Mouse (Mus musculus): ENCODE measurements at regions not wholly inside any gene's neighbourhood (a gene's known extent, or its start where the extent isn't known, plus 50 kb on each side); places are given as distances from the start of the nearest gene placed in this dataset.
A peak's percentile ranks its signal among the peaks of the same experiment; 100 is the strongest.

DNA sequence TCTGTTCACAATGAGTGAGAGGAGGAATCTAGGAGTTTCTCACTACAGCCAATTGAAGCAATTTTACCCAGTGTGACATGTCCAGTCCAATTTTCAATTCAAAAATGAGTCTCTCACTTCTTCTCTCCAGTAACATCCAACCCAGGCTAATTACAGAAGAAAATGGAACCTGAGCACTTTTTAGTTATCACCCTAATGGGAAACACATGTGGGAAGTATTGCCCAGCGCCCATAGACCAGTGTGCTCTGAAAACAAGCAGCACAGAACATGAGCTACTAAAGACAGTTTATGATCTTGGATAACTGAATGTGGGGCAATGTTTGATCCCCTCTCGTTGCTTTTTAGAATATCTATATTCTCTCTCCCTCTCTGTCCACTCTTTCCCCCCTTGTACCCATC is 70.5 kb upstream of the Efemp1 start:
- DNase-seq (ENCODE audit: low read depth, low spot score): peak; percentile 21

DNA sequence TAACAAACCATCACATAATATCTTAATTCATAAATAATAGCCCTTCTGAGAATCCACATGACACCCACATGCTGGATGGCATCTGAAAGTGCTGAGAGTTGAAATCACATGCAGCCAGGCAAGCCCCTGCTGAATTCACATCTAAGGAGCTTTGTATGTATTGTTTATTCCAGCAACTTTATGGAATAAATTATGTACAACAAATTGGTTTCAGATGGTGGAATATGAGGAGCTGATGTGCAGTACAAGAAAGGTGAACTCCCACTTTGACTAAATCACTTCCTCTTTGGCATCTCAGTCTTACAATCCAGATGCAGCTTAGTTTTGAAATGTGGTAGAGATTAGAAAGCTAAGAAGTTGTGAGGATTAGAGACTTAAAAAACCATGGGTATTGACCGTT is 82.2 kb upstream of the Efemp1 start:
- peak; percentile 7 for DNase-seq (ENCODE audit: low read depth, low spot score)

DNA sequence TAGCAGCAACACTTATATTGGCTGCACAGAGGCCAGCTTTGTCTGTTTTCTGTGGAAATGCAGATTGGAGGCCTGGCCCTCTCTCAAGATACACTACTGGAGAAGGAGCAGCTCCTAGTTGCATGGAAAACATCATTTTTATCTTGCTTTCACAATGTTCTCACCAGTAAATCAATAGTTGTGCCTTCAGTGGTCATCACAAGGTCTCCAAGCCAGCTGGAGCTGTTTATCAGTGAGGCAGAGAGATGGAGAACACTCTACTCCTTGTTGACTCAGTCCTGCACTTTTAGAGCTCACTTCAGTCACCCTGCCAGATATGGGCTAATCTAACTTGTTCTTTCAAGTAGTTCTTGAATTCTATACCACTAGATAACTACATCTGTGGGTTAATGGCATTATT is 92.3 kb upstream of the Efemp1 start:
- no peak for DNase-seq (ENCODE audit: low read depth, low spot score)

DNA sequence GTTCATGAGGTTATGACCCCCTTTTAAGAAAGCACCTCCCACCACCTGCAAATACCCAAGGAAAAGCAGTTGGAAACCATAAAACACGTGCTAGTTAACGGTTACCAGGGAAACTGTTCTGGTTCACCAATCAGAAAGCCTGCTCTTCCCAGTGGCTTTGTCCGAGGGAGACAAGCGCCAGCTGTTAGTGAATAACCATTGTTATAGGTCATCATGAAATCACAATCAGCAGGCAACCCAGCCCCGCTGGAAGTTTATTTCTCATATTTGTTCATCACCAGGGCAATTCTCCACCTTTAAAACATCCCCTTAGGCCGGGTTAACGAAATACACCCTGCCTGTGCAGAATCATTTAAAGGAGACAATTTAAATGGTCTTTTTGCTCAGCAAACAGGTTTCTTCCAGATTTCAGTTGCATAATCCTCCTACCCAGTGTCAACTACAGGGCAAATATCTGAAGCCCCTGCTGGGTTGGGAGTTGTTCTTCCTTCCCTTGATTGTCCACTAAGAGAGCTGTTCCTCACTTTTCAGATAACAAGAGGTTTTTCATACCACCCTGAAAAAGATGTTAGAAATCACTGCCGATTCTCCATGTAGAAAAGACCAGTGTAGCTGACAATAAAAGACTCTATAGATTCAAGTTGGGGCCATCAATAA is 117.9 kb upstream of the Efemp1 start:
- no peak for DNase-seq (ENCODE audit: low read depth, low spot score)

DNA sequence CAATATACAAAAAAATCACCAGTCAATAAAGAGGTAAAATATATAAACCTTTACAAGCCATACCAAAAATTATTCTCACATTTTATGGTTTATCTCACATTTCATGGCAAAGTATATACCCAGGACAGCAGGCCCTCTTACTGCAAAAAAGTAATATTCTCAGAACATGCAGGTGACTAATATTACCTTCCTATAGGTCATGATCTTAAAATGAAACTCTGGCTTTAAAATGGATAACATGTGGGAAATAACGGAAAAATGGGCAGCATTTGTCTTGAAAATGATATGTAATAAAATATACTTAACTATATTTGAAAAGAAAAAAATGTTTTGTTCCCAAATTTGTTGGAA is 118.4 kb upstream of the Efemp1 start:
- DNase-seq (ENCODE audit: low read depth, low spot score): no peak

DNA sequence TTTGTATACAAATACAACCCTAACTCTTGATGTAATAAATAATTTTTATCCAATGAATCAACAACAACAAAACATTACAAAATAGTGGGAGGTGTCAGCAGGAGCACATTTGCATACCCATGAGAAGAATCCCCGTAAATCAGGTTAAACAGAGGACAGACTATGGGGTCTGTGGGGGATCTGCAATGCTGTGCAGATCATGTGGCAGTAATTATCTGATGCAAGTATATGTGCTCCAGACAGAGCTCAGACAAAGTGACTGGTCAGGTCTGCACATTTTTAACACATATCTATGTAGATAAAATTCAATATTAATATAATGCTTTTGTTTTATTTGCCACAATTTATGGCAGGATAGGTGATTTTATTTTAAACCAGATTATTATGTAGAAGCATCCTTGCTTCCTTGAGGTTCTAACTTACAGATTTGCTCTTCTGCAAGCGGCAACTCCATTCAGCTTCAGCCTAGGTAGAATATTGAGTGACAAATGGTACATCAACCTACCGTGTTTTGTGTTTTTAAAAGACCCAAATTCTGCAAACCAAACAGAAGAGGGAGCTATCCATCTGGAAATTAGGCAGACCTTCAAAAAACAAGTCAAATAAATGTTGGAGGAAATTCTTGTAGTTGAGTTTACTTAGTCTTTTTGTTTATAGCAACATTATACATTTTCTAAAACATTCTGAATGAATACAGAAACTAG is 119.0 kb upstream of the Efemp1 start:
- peak; percentile 54 for DNase-seq (ENCODE audit: low read depth, low spot score)

DNA sequence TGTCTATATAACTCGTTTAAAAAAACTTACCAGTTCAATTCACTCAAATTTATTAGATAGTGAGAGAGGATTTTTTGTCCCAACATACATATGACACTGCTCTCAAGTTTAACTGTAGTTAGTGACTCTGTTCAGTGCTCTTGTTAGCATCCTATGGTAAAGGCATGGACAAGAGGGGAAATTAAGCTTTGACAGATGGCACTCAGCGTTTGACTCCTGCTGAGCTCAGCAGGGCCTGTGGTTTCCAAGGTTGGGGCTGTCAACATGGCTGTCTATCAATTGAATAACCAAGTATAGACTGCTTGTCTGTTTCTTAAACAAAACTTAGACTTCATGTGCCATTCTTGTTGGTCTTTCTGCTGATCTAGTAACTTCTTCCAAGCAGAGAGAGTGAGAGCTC is 122.9 kb upstream of the Efemp1 start:
- DNase-seq (ENCODE audit: low read depth, low spot score): no peak

DNA sequence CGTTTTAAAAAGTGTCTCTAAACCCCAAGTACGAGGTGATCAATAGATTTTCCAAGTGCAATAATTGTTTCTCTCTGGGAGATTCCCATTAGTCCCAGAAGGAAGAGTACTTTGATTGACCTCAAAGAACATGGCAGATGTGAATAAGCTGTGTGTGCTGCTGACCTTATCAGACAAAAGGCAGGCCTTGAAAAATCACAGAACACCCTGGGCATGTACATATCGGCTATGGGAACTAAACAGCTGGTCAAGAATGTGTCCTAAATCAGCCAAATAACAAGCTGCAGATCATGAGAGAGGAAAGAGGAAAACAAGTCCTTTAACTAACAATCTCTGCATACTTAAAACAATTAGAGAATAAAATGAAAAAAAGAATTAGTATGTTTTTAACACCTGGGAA is 125.4 kb upstream of the Ccdc85a start:
- DNase-seq (ENCODE audit: low read depth, low spot score): no peak

DNA sequence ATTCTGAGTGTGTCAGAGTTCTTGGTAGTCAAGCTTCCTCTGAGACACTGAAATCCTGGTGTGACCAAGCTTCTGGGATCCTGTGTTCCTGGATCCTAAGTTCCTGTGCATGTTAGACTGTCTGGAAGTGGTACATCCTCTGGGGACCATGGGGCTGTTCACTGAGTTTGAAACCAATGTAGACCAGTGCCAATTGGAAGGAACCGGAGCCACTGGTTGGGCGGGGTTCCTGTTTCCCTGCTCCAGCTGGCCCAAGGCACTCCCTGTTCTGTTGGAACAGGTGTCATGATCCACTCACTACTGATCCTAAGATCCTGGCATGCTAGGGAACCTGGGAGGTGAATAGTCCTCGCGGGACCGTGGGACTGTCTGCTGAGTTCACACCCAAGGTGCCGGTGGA is 124.3 kb upstream of the Ccdc85a start:
- DNase-seq (ENCODE audit: low read depth, low spot score): no peak

DNA sequence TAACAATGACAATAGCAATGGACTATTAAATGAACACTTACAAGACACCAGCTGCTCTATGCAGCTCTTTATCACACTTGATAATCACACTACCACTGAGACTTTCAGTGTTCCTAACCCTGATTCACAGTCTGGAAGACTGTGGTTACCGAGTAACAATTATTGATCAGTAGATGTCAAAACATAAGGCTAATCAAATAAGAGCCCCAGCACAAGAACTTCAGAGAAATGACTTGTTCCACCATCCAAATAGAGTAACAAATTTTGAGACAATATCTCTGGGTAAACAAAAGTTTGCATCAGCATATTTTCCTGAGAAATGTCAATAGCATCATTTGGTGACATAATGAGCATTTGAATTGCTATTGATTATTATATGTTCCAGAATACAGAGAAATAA is 118.3 kb upstream of the Ccdc85a start:
- DNase-seq (ENCODE audit: low read depth, low spot score): no peak

DNA sequence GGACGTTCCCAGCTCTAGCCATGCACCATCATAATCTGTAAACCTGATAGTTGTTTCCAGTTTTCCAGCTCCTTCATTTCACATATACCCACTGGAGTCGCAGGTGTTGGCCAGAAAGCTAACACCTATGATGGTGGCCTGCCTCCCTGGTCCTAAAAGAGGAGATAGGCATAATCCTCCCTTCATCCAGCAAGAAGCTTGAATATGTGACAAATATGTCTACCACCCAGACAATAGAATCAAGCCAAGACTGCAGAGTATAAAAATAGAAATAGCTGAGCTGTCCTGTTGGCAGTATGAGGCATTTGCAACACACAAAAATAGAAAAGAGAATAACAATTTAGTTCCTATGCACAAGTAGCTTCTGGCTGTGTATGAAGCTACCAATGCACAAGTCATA is 117.3 kb upstream of the Ccdc85a start:
- no peak for DNase-seq (ENCODE audit: low read depth, low spot score)

DNA sequence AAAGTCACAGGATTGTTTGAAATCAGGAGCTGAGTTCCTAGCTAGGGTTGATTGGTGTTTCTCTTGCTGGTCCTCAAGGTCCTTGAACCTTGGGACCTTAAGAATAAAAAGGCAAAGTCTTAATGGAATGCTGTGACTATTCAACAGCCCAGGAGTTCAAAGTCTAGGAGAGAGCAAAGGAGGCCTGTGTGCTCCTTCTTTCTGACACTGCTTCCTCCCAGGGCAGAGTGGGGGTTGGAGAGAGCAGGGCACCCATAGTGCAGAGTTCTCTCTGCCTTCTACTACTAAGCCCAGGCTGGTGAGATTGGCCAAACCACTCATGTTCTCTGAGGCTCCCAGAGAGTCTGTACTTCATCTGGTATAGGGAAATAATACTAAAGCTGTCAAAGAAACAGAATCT is 115.6 kb upstream of the Ccdc85a start:
- DNase-seq (ENCODE audit: low read depth, low spot score): no peak

DNA sequence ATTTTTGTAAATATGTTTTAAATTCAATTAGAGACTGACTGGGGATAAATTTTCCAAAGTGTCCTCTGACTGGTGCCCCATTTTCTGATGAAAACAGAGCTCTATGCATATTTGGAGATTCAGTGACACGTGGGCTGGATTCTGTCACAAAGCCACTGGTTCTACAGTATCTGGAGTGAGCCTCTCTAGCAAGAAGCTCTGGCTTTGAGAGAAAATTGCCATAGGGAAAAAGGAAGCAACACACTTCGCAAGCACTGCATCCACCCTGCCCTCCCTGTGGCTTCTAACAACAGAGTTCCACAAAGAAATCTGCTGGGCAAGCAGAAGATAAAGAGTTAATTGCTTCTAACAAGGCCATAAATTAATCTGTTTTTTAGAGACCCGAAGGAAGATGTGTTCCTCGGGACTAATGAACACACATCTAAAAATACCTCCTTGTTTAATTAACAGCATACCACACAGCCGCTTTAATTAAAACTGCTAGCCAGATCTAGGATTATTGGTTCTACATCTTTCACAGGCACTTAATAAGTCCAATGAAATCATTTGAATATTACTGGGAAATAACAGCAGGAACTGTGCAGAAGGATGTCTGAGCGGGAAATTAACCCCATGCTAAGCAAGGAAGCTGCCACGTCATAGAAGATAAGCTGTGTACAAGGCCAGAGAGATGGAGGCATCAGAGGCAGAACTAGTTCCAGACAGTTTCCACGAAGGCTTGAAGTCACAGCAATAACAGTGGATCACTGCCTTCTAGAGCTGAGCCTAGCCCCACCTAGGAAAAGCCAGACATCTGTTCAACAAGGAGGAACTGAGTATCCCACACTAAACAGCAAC is 113.7 kb upstream of the Ccdc85a start:
- DNase-seq (ENCODE audit: low read depth, low spot score): no peak

DNA sequence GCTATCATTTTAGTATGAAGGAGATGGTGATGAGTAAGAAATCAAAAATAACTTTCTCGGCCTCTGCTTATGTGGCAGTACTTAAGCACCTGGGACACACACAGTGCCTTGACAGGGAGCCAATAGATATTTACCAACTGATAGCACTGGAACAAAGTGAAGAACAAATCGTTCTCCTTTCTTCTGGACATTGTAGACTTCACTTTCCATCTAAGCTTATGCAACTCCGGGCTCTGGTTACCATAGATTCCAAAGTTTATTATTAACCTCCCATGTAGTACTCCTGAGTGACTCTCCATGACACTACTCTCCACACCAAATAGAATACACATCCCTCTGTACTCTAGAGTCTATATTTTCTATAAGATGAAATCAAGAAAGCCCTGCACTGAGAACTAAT is 110.9 kb upstream of the Ccdc85a start:
- no peak for DNase-seq (ENCODE audit: low read depth, low spot score)

DNA sequence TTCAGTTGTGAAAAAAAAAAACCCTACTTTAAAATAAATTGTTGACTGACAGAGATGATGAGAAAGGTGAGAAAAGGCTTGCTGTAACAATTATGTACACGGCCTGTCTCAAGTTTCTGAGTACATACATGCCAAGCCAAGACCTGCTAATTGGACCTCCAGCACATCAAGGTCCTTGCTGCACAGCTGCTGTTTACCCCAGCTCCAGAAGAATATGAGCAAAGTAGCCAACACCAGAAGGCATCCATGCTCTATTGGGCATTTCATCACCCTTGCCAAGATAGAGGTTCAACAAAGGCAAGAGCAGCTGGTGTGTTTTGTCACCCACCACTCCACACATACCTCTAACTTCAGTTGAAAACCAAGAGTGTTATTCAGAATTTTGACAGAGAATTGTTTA is 109.2 kb upstream of the Ccdc85a start:
- DNase-seq (ENCODE audit: low read depth, low spot score): no peak

DNA sequence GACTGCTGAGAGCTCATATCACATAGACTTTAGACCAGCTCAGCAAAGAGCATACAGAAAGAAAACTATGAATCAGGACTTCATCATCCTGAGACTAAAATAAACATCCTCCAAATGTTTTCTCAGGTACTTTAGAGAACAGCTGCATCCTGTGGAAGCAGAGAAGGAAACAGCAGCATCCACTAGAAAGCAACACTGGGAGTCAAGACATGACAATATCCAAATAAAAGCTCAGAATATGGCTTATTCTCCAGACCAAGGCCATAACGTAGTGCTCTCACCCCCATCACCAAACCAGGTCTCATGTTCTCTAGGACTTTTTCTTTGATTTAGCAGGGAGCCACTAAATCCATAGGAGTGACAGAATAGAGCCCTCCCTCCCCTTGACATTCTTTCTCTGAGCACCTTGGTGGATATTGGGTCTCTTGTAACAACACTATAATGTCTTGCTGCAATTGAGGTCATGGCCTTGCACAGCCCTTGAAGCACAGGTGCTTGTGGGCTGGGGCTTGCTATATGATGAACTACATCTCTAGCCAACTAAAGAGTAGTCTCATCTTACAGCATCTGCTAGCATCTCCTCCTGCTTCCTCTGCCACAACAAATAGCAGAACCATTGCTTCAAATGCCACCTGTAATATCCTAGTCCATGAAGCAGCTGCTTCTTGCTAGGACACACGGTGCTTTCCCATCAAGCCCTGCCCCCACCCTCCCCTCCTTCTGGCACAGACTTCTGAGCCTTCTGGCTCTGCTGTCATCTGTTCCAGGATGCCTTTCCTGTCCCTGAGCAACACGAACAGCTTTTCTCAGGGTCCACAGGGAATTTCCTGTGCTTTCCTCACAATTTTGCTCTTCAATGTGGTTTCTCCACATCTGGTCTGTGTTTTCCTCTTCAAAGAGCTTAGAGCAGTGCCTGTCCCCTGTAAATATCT is 108.4 kb upstream of the Ccdc85a start:
- peak; percentile 21 for DNase-seq (ENCODE audit: low read depth, low spot score)

DNA sequence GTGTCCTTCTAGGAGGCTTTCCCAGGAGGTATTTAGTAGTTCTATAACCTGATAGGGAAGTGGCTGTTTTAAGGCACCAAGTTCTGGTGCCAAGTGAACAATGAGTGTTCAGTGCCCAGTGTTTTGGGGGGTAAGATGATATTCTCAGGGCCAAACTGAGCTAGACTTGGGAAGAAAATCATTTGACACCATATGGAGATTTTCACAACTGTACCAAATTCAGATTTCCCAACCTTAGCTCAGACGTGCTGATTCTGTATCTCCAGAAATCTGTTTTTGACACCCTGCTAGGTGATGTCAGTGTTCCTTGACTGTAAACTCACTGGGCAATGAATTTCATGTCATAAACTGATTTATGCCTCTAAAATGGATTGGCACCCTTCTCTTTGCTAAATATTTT is 104.3 kb upstream of the Ccdc85a start:
- DNase-seq (ENCODE audit: low read depth, low spot score): no peak

DNA sequence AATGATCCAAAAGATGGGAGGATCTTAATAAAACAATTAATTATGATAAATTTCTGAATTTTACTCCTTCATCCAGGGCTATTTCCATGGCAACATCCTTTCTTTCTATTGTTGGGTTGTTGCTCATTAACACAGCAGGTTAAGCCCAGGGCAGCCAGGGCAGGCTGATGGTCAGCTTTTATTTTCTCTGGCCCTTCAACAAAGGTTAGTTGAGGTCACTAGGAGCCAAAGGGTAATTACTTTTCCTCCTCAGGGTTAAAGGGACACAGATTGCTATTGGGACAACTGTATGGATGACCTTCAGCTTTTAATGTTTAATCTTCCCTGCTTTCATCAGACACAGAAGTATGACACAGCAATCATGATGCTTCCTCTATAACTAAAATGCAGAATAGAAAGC is 101.3 kb upstream of the Ccdc85a start:
- DNase-seq (ENCODE audit: low read depth, low spot score): no peak

DNA sequence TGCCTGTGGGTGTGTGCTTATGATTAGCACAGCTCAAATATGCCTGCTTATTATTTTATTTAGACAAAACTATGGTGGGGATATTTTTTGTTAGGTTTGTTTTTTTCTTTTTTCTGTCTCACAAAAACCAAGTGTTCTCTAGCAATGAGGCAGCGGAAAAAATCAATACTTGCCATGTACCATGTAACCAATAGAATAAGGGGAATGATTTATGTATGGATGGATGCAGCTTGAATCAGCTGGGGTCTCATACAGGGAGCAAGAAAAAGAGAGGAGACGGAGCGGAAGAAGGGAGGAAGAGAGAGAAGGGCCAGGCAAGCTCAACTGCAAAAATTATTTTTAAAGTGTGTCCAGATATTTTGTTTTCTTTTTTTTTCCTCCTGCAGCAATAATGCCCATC is 97.2 kb upstream of the Ccdc85a start:
- DNase-seq (ENCODE audit: low read depth, low spot score): no peak

DNA sequence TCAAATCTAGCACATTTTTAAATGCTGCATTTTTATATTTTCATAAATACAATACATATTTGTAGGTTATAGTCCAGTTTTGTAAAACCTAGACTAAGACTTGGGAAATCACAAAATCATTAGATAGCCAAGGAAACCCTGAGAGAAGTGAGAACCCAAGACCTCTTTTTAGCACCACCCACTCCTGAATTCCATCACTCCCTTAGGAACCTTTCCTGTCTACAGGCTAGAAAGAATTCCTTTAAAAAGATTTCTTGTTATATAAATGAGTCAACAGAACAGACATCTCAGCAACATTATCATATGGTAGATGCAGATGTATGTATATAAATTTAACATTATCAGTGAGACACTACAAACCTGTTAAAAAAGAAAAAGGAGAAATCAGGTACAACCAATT is 86.6 kb upstream of the Ccdc85a start:
- DNase-seq (ENCODE audit: low read depth, low spot score): no peak

DNA sequence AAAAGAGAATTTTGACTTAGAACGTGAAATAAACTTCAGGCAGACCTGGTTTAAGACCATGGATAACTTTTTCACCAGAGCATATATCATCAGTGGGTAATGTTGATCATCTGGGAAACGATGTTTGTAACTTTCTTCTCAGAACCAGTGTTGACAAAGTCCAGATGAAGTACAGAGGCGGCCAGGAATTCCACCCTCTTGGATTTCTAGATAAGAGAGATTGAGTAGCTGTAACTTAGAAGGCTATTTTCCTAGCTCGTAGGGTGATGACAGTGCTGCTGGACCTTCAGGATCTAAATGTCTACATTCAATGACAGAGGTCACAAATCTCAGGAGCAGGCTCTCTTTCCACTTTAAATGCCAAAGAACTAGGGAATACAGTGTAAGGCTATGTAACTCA is 85.2 kb upstream of the Ccdc85a start:
- DNase-seq (ENCODE audit: low read depth, low spot score): peak; percentile 7

DNA sequence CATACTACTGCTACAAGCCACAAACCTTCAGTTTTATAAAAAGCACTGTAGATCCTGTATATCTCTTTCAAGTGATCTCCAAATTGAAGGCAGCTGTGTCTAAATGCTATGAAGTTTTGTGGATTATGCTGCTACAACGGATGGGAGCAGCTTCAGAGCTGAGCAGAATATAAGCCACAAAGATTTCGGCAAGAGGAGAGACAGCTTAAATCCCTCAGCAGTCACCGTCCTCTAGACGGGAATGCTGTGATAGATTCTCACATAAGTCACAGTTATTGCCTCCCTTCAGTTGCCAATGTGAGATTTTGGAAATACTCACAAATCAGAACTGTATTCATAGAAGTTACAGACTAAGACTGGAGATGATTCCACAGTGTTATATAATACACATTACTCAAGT is 76.3 kb upstream of the Ccdc85a start:
- DNase-seq (ENCODE audit: low read depth, low spot score): no peak
